Mouse (Mus musculus): Measurements from ENCODE around the gene Ccdc3. TPM values are rescaled to one million over a fixed set of nuclear protein-coding genes. Genes with fewer than 3 reads are reported as not detected.

Gene Ccdc3
- total RNA-seq, 4 experiments from 2014 or later: 12.0 to 14.0 (median 13.2) TPM

DNA sequence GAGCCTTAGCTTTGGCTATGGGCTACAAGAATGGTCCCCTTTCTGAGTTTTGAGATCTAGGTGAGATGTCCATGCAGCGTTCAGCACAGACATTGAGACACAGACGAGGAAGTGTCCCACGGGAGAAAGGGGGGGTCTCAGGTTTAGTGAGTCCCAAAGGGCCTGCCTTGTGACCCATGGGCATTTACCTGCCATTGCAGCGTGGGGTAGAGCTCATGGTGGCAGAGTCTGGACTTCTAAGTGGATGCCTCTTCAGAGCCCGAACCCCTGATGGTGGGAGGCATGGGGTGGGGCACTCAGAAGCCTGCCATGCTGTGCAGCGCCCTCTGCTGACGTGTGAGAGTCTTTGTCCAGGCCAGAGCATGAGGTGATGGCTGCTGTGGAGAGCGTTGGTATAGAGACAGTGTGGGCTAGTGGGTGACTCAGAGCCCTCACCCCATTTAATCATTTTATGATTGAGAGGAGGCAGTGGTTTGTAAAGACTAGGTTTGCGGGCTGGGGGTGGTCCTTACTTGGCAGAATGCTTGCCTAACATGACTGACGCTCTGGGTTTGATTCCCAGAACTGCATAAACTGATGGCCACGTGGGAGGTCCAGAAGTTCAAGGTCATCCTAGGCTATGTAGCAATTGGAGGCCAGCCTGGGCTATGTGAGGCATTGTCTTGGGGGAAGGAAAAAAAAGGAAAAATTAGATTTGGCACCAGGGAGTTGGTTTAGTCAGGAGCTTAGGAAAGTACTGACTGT, 23.6 kb downstream of the Ccdc3 start:
- no peak for DNase-seq (ENCODE audit: low spot score in 2 of 2)

GRCm38 (mm10) chr2:5161908-5162674, 24.5 kb downstream of the Ccdc3 start:
- peak in 1 of 2 experiments; percentile 75 for DNase-seq (ENCODE audit: low spot score in 2 of 2)

GRCm38 (mm10) chr2:5162756-5163155, 25.2 kb downstream of the Ccdc3 start:
- DNase-seq (ENCODE audit: low spot score in 2 of 2): no peak

DNA sequence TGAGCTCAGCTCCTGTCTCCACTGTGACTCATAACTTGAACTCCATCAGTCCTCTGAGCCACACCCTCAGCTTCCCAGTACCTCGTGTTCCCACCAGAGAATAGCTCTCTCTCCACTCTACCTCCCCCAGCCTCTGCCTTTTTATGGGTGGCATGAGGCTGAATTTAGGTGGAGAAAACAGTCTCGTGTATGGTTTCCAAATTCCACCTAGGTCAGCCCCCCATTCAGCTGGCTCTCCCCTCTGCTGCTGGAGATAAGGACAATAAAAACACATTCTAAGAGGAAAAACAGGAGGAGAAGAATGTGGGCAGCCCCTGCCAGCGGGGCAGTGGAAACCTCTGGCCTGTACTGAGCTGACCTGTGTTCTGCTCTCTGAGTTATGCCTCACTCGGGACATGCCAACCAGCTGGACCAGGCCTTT, 28.4 kb downstream of the Ccdc3 start:
- DNase-seq (ENCODE audit: low spot score in 2 of 2): no peak

DNA sequence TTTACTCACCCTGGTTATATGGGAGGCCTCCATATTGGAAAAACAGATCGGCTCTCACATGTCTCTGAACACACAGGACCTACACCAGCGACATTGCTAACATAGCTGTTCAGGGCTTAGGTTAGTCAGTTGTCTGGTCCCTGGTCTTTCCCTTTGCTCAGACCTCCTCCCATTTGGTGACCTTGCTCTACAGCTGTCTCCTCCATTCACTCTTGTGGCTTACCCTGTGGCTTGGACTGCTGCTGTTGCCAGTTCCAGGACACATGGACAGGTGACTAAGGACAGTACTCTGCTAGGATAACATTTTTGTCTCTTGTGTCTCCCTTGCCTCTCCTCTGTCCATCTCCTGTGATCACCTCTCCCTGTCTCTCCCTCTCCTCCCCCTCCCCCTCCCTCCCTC, 29.2 kb downstream of the Ccdc3 start:
- no peak for DNase-seq (ENCODE audit: low spot score in 2 of 2)

- no peak for DNase-seq (ENCODE audit: low spot score in 2 of 2)
Observed at GRCm38 (mm10) chr2:5170815-5171214, 33.2 kb downstream of the Ccdc3 start.

DNA sequence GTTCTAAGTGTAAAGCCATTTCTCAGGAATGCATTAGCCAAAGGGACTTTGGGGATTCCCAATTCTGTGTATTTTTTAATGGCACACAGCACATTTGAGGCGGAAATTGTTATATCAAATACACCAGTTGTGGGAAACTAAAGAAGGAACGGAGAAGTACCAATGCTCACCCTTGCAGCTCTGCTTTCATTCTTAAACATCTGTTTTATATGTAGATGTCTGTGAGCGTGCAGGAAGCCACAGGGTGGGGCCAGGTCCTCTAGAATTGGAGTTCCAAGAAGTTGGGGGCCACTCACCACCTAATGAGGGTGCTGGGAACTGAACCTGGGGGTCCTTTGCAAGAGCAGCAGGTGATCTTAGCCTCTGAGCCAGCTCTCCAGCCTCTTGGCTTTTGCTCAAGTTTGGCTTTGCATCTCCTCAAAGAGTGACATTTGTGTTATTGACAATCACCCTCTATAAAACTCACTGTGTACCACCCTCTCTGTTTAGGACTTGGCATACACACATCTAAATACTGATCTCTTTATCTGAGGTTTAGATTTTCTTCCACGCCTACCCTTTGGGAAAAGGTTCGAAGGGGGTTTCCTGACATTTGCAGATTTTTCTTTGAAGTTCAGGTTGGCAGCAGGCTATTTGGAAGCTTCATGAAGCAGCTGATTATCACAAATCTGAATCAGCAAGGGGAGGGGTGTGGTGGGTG, 33.9 kb downstream of the Ccdc3 start:
- no peak for DNase-seq (ENCODE audit: low spot score in 2 of 2)

DNA sequence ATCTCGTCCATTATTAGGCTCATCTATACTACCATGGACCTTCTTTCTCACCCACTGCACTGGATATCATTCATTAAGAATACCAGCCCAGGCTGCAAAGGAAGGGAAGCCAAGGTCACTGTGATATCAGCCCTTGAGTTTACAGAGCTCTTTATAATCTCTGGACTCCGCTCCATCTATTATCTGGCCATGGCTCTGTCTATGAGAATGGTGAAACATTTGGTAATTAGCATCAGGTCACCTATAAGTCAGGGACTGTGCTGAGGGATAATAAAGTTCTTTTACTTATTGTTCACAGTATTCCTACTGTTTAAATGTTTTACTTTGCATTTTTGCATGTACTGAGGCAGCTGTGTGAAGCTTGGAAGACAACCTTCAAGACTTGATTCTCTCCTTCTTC, 35.2 kb downstream of the Ccdc3 start:
- DNase-seq (ENCODE audit: low spot score in 2 of 2): no peak

GRCm38 (mm10) chr2:5174716-5175115, 37.1 kb downstream of the Ccdc3 start:
- DNase-seq (ENCODE audit: low spot score in 2 of 2): no peak

DNA sequence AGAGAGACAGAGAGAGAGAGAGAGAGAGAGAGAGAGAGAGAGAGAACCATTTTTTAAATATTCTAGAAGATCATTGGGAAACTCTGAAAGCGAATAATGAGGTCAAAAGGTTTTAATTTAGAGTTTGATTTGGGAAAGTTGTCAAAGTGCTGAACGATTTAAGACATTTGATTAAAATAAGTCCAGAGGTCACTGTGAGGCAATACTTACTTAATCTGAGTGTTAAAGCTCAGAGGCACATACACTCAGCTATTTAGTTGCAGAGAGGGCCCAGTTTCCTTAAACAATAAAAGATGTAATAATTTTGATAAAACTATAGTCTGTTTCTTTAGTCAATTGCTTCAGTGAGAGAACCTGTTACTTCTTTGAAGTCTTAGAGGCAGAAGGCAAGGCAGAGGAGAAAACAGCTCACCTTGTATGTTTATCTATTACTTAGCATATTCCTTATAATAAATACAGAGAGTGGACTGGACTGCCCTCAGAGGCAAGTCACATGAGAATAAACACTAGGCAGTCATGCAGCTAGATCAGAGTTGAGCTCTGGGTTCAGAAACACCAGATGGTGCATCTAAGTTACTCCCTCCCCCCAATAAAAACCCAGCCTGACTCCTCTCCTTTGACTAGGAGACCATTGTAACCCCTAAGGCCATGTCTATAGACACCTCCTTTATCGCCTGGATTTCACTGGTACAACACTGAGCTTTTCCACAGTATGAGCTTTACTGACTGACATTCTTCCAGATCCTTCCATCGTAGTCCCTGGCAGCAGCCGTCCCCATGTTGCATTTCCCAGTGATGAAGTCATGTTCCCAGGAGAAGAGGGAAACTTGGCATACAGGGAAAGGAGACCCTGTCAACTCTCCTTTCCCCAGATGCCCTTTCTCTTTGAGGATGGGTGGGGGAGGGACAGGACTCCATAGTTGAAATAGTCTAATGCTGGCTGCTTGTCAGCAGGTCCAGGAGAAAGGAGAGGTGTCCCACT, 44.2 kb downstream of the Ccdc3 start:
- no peak for DNase-seq (ENCODE audit: low spot score in 2 of 2)

- no peak for DNase-seq (ENCODE audit: low spot score in 2 of 2)
Observed at GRCm38 (mm10) chr2:5184166-5184565, 46.6 kb downstream of the Ccdc3 start.

DNA sequence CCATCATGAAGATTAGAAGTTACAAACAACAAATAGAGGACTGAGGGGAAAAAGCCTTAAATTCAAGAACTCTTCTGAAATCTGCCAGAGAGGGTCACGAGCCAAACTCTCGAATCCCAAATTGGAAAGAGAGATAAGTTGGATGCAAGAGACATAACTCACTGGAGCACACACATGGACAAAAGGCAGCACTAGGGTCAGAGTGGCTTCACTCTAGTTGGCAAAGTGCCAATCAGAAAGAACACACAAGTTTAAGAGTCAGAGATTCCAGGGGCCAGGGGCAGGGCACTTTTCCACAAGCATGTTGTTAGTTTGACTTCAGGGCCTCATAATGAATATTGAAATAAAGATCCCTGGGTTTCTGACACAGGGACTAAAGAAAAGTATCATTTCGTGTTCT, 48.1 kb downstream of the Ccdc3 start:
- no peak for DNase-seq (ENCODE audit: low spot score in 2 of 2)

- no peak for DNase-seq (ENCODE audit: low spot score in 2 of 2)
Observed at GRCm38 (mm10) chr2:5192156-5192555, 54.6 kb downstream of the Ccdc3 start.

GRCm38 (mm10) chr2:5193071-5193470, 55.5 kb downstream of the Ccdc3 start:
- DNase-seq (ENCODE audit: low spot score in 2 of 2): no peak

GRCm38 (mm10) chr2:5194701-5195215, 57.2 kb downstream of the Ccdc3 start:
- DNase-seq (ENCODE audit: low spot score in 2 of 2): no peak

GRCm38 (mm10) chr2:5197486-5197885, 59.9 kb downstream of the Ccdc3 start:
- DNase-seq (ENCODE audit: low spot score in 2 of 2): no peak

DNA sequence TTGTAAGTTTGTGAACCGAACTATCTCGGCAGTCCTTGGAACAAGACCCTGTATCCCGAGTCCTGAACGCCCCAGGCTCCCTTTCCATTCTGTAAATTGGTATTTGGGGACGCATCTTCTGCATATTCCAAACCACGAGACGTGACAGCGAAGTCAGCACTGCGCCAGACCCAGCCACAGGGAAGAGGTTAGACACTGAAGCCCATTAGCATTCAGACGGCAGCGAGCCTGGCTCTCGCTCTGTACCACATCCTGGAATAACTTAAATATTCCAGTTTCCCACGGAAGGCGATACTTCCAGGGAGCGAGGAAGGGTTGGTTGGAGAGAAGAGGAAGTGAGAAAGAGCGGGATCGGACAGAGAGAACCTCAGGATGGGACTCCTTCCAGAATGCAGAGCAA, 61.7 kb downstream of the Ccdc3 start:
- DNase-seq (ENCODE audit: low spot score in 2 of 2): no peak

- DNase-seq (ENCODE audit: low spot score in 2 of 2): no peak
Observed at GRCm38 (mm10) chr2:5200817-5201364, 63.3 kb downstream of the Ccdc3 start.

DNA sequence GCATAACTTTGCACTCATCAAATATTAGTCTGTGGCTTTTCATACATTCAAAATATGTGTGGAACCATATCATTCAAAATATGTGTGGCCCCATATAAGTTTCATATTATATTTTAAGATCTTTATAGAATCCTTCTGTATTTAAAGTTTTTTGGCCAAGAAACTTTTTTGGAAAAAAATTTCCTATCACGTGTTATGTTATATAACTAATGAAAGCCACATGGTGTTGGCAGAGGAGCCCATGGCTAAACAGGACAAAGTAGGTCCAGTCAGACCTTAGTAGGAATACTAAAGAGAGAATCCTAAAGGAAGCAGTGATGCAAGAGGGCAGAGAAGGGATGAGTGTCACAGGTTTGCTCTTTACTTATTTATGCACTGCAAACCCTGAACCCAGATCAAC, 65.6 kb downstream of the Ccdc3 start:
- DNase-seq (ENCODE audit: low spot score in 2 of 2): no peak

DNA sequence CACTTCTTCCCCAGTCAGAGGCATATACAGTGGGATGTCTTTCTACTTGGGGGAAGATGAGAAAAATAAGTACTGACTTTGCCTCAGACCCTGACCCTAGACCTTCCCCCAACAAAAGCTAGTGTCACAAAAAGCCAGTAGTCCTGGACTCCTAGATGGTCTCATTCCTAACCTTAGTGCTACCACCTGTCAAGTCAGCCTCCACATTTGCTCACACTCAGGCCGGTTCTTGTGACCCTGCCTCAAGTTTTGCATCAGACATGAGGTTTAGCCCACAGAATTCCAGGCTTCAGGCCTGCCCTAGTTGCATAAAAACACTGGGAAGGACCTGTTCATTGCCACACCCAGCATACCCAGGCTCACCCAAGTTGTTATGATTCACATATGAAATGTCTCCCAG, 67.4 kb downstream of the Ccdc3 start:
- DNase-seq (ENCODE audit: low spot score in 2 of 2): no peak

DNA sequence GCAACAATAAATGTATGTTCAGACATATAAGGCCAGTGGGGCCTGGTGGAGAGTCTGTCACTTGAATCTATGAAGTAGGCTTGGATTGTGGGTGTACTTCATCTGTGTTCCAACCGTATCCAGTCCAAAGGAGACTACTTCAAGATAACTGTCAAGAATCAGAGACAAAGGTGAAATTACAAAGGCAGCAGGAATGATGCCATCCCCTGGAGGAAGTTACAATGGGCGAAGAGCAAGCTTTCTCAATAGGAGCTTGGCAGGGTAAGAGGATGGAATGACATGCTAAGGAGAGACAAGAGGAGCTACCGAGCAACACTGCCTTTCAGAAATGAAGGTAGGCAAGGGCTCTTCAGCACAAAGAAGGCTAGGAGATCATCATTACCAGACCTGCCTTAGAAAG, 69.1 kb downstream of the Ccdc3 start:
- DNase-seq (ENCODE audit: low spot score in 2 of 2): no peak
